Mouse (Mus musculus) heart, embryonic 12.5 days (tissue): Measurements from ENCODE around the gene Plekhg1. TPM values are rescaled to one million over a fixed set of nuclear protein-coding genes. Genes with fewer than 3 reads are reported as not detected.

ENCODE experiments used
- ATAC-seq: fragments of 200-750 bp; cut with Nextera tagmentation; 2 replicates; pipeline ENCODE4 v1.8.0; 2017; ENCODE audit warnings: moderate TSS enrichment, moderate library complexity; ENCODE audit not compliant: insufficient number of reproducible peaks, low FRiP score
- H3K27ac ChIP-seq: fragments of 300-500 bp; sonication (generic); 2 replicates; pipeline ENCODE4 v1.5.1; 2016; ENCODE audit warnings: mild to moderate bottlenecking, moderate library complexity; ENCODE audit not compliant: poor library complexity, severe bottlenecking
- H3K27me3 ChIP-seq: fragments of 300-500 bp; sonication (generic); replicated peaks from 2 replicates; pipeline ENCODE4 v1.6.1; 2016; ENCODE audit warnings: mild to moderate bottlenecking, moderate library complexity
- H3K36me3 ChIP-seq: fragments of 300-500 bp; sonication (generic); 2 replicates; pipeline ENCODE4 v1.6.1; 2016; ENCODE audit warnings: mild to moderate bottlenecking, moderate library complexity
- H3K4me1 ChIP-seq: fragments of 300-500 bp; sonication (generic); replicated peaks from 2 replicates; pipeline ENCODE4 v1.6.1; 2016; ENCODE audit warnings: mild to moderate bottlenecking
- H3K4me2 ChIP-seq: fragments of 300-500 bp; sonication (generic); 2 replicates; pipeline ENCODE4 v1.6.1; 2016; ENCODE audit warnings: mild to moderate bottlenecking, moderate library complexity
- H3K4me3 ChIP-seq: fragments of 300-500 bp; sonication (generic); 2 replicates; pipeline ENCODE4 v1.5.1; 2016; ENCODE audit warnings: mild to moderate bottlenecking
- H3K9ac ChIP-seq: fragments of 300-500 bp; sonication (generic); 2 replicates; pipeline ENCODE4 v1.6.1; 2016; ENCODE audit warnings: mild to moderate bottlenecking, moderate library complexity
- H3K9me3 ChIP-seq: fragments of 300-500 bp; sonication (generic); replicated peaks from 2 replicates; pipeline ENCODE4 v1.6.1; 2016; ENCODE audit warnings: mild to moderate bottlenecking, moderate library complexity
- WGBS: fragments of 180-500 bp; shearing (Covaris S2); methylation state at CpG from one replicate; pipeline ENCODE4 v1.1.7; 2016; 5-methylcytosine and 5-hydroxymethylcytosine counted together
- polyA plus RNA-seq: library from polyadenylated mRNA; unstranded; fragments of >200 nt; fragmentation: Nextera tagmentation; extraction: Ambion mirVana; gene quantifications from 2 replicates; pipeline ENCODE4 v1.2.1, GENCODE M21; 2016

The Plekhg1 gene
- polyA plus RNA-seq, 1 experiment from 2014 or later: 8.6 TPM

- Histone ChIP-seq H3K4me1 (peaks cover 7% of the 10 kb centered on the region; the same call in 1 of the 2 replicates), H3K36me3 (peaks cover 5% of the 10 kb centered on the region; the same call in 1 of the 2 replicates), H3K27ac (no peak overlapping the region), H3K4me3 (no peak overlapping the region), H3K4me2 (no peak overlapping the region), H3K27me3 (no peaks in the 10 kb centered on the region), H3K9ac (no peak overlapping the region), H3K9me3 (no peaks in the 10 kb centered on the region)
- no peak for ATAC-seq
- 77% methylated on average over 3 of the region's 3 CpGs for WGBS
Observed at GRCm38 (mm10) chr10:3969026-3969425, 228.9 kb downstream of the Plekhg1 start.

DNA sequence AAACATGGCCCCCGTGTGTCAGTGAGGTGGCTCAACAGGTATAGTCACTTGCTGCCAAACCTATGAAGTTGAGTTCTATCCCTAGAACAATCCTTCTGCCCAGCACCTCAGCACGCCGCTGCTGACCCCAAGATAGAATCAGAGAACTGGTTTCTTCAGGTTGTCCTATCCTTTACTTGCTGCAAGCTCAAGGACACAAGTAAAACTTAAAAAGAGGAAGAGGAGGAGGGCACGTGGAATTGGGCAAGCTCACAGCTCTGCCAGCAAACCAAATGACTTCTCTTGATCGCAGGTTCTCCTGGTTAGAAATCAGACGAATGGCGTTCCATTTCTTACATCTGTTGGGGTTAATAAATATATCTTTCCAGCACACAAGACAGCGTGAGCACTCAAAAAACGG is 232.1 kb downstream of the Plekhg1 start:
- Histone ChIP-seq H3K4me1 (peaks cover 33% of the 10 kb centered on the region), H3K36me3 (0 out of 2 replicates have a peak, but pooled peaks cover 1% of the 10 kb centered on the region), H3K27me3 (no peaks in the 10 kb centered on the region), H3K9ac (no peak overlapping the region; the same call in 1 of the 2 replicates), H3K4me3 (peak overlapping the region; percentile 73; the same call in 1 of the 2 replicates), H3K9me3 (no peaks in the 10 kb centered on the region), H3K4me2 (peak overlapping the region; percentile 84), H3K27ac (no peak overlapping the region)
- 84% methylated on average over 9 of the region's 9 CpGs for WGBS
- no peak for ATAC-seq

DNA sequence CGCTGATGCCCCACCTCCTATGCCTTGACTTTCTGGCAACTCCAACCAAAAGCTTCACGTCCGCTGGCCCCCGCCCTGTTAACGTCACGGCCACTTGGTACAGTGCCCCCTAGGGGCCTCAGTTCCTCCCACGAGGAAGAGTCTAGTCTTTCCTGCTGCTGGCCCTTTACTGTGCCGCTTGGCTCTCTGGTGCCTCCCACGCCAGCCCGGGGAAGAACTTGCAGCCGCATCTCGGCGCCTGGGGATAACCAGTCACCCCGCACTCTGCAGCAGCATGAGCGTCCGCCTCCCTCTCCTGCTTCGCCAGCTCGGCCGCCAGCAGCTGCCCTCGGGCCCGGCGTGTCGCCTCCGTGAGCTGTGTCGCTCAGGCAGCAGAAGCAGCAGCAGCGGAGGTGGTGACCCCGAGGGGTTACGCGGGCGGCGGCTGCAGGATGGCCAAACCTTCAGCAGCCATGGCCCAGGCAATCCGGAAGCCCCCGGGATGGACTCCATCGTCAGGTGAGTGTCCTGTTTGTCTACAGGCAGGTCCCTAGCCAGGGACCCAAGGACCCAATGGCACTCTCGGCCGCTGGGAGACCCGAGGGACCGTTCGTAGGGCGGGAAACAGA is 232.9 kb downstream of the Plekhg1 start, which contains the start of gene Mthfd1l:
TSS of gene Mthfd1l (plus strand) at position 138 of the 608 bp plus-strand sequence.
- WGBS: under 1% methylated on average over 40 of the region's 40 CpGs
- no peaks in the 10 kb centered on the region for H3K27me3 ChIP-seq
- ATAC-seq: peak; percentile 81

GRCm38 (mm10) chr10:3973589-3974070 is 233.5 kb downstream of the Plekhg1 start:
- H3K4me3 ChIP-seq: peak overlapping the region; percentile 73
- no peaks in the 10 kb centered on the region for H3K27me3 ChIP-seq
- peaks cover 1% of the 10 kb centered on the region; the same call in 1 of the 2 replicates for H3K36me3 ChIP-seq
- peak overlapping the region; percentile 95 for H3K27ac ChIP-seq
- WGBS: under 1% methylated on average over 39 of the region's 39 CpGs
- H3K9me3 ChIP-seq: no peaks in the 10 kb centered on the region
- H3K9ac ChIP-seq: peak overlapping the region; percentile 82
- H3K4me1 ChIP-seq: peaks cover 40% of the 10 kb centered on the region
- peak; percentile 92 for ATAC-seq
- peak overlapping the region; percentile 84 for H3K4me2 ChIP-seq

More for the DNA sequence above, 232.9 kb downstream of the Plekhg1 start, which contains the start of gene Mthfd1l:
- Histone ChIP-seq H3K9ac (peak within 1 kb of the TSS; percentile 82), H3K36me3 (no peaks in the 10 kb centered on the region), H3K27ac (peak within 1 kb of the TSS; percentile 95), H3K4me2 (peak within 1 kb of the TSS; percentile 84), H3K9me3 (no peaks in the 10 kb centered on the region), H3K4me3 (peak within 1 kb of the TSS; percentile 73), H3K4me1 (peaks cover 40% of the 10 kb centered on the region)

- no peak overlapping the region for H3K27ac ChIP-seq
- H3K9ac ChIP-seq: peak overlapping the region; percentile 1; the same call in 1 of the 2 replicates
- no peaks in the 10 kb centered on the region for H3K9me3 ChIP-seq
- H3K4me3 ChIP-seq: no peak overlapping the region; the same call in 1 of the 2 replicates
- no peaks in the 10 kb centered on the region for H3K27me3 ChIP-seq
- H3K4me1 ChIP-seq: peaks cover 40% of the 10 kb centered on the region
- H3K36me3 ChIP-seq: peaks cover 9% of the 10 kb centered on the region
- no peak for ATAC-seq
- peak overlapping the region; percentile 16 for H3K4me2 ChIP-seq
- WGBS: 74% methylated on average over 3 of the region's 3 CpGs
Observed at GRCm38 (mm10) chr10:3974380-3974779, 234.2 kb downstream of the Plekhg1 start.

DNA sequence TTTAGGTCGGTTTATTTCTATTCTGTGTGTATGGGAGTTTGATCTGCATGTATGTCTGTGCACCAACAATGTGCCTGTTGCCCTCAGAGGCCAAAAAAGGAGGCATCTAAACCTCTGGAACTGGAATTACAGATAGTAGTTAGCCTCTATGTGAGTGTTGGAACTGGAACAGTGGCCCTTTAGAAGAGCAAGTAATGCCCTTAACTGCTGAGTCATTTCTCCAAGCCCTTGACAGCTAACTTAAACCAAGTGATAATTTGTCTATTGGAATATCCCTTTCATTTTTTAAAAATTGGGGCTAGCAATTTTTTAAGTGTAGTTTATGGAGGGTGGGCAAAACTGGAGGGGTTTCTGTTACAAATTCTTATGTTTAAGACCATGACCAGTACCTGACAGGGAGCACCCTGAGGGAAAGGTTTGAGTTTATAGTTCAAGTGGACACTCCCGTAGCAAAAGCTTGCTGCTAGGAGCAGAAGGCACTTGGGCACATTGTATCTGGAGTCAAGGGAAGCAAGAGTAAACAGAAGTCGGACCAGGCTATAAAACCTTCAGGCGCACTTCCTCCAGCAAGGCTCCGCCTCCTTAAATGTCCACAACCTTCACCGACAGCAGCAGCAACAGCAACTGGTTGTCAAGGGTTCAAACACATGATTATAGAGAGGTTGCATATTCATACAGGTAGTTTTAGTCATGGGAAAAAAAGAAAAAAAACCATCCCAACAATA is 235.9 kb downstream of the Plekhg1 start:
- peaks cover 40% of the 10 kb centered on the region for H3K4me1 ChIP-seq
- no peak overlapping the region for H3K9ac ChIP-seq
- no peak for ATAC-seq
- no peaks in the 10 kb centered on the region for H3K9me3 ChIP-seq
- H3K4me2 ChIP-seq: no peak overlapping the region
- no peak overlapping the region for H3K4me3 ChIP-seq
- H3K36me3 ChIP-seq: peaks cover 25% of the 10 kb centered on the region
- H3K27ac ChIP-seq: no peak overlapping the region
- no peaks in the 10 kb centered on the region for H3K27me3 ChIP-seq
- 56% methylated on average over 6 of the region's 6 CpGs for WGBS

- ATAC-seq: no peak
- Histone ChIP-seq H3K36me3 (peaks cover 30% of the 10 kb centered on the region), H3K4me2 (no peak overlapping the region), H3K9ac (no peak overlapping the region), H3K4me1 (peaks cover 40% of the 10 kb centered on the region), H3K9me3 (no peaks in the 10 kb centered on the region), H3K4me3 (no peak overlapping the region), H3K27me3 (no peaks in the 10 kb centered on the region), H3K27ac (no peak overlapping the region)
- WGBS: 89% methylated on average over 4 of the region's 4 CpGs
Observed at GRCm38 (mm10) chr10:3976623-3977010, 236.5 kb downstream of the Plekhg1 start.

DNA sequence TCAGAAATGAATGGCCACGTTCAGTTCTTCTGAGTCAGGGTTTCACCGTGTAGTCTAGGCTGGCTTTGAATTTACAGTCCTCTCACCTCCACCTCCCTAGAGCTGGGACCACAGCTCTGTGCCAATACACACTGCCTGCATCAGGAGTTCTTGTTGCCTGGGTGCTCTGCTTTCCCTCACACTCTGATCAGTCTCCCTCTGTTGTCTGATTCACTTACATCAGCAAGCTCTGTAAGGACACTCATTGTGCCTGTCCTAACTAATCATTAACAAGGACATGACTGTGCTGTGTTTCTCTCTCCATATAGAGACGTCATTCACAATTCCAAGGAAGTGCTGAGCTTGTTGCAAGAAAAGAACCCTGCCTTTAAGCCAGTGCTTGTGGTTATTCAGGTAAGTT is 238.2 kb downstream of the Plekhg1 start:
- Histone ChIP-seq H3K4me2 (no peak overlapping the region), H3K9me3 (no peaks in the 10 kb centered on the region), H3K4me3 (no peak overlapping the region), H3K4me1 (peaks cover 32% of the 10 kb centered on the region), H3K27me3 (no peaks in the 10 kb centered on the region), H3K27ac (no peak overlapping the region), H3K9ac (no peak overlapping the region), H3K36me3 (peaks cover 42% of the 10 kb centered on the region)
- ATAC-seq: no peak
- WGBS: 55% methylated on average over 3 of the region's 3 CpGs

- H3K27ac ChIP-seq: no peak overlapping the region
- H3K27me3 ChIP-seq: no peaks in the 10 kb centered on the region
- ATAC-seq: no peak
- H3K4me1 ChIP-seq: peaks cover 32% of the 10 kb centered on the region
- H3K4me3 ChIP-seq: no peak overlapping the region
- H3K9me3 ChIP-seq: no peaks in the 10 kb centered on the region
- no peak overlapping the region for H3K9ac ChIP-seq
- H3K4me2 ChIP-seq: no peak overlapping the region
- WGBS: 88% methylated on average over 5 of the region's 5 CpGs
- peaks cover 45% of the 10 kb centered on the region for H3K36me3 ChIP-seq
Observed at GRCm38 (mm10) chr10:3978792-3979488, 238.8 kb downstream of the Plekhg1 start.

GRCm38 (mm10) chr10:3980231-3980630 is 240.1 kb downstream of the Plekhg1 start:
- Histone ChIP-seq H3K36me3 (peaks cover 48% of the 10 kb centered on the region), H3K27me3 (no peaks in the 10 kb centered on the region)
- WGBS: 80% methylated on average over 4 of the region's 4 CpGs

More at GRCm38 (mm10) chr10:3980231-3980630, 240.1 kb downstream of the Plekhg1 start:
- no peak for ATAC-seq
- Histone ChIP-seq H3K4me3 (no peak overlapping the region), H3K4me2 (no peak overlapping the region), H3K9me3 (no peaks in the 10 kb centered on the region), H3K9ac (no peak overlapping the region), H3K4me1 (peaks cover 22% of the 10 kb centered on the region), H3K27ac (no peak overlapping the region)
